Mouse (Mus musculus): Measurements from ENCODE around the gene Rpl13a.

The Rpl13a gene

GRCm38 (mm10) chr7:45086084-45086483 is 42.5 kb downstream of the Rpl13a start:
- DNase-seq = no peak

GRCm38 (mm10) chr7:45083300-45083890 is 45.2 kb downstream of the Rpl13a start:
- no peak for DNase-seq

GRCm38 (mm10) chr7:45082401-45083299 is 45.9 kb downstream of the Rpl13a start:
- DNase-seq = peak; percentile 59 to 77

- DNase-seq = no peak
Measured at GRCm38 (mm10) chr7:45081016-45081415, 47.5 kb downstream of the Rpl13a start.

- DNase-seq = peak; percentile 86 to 95
Measured at GRCm38 (mm10) chr7:45079856-45080255, 48.7 kb downstream of the Rpl13a start.

GRCm38 (mm10) chr7:45078513-45078912 is 50.0 kb downstream of the Rpl13a start:
- DNase-seq = peak; percentile 83 to 90

GRCm38 (mm10) chr7:45077829-45078228 is 50.7 kb downstream of the Rpl13a start:
- no peak for DNase-seq

- no peak for DNase-seq
Measured at GRCm38 (mm10) chr7:45077322-45077721, 51.2 kb downstream of the Rpl13a start.

- no peak for DNase-seq
Measured at GRCm38 (mm10) chr7:45076501-45076900, 52.1 kb downstream of the Rpl13a start.

Measured in kidney, postnatal 25 days (tissue).